Comparison of ENCODE assay signal across 22 mouse cellular contexts in the genomic region with DNA sequence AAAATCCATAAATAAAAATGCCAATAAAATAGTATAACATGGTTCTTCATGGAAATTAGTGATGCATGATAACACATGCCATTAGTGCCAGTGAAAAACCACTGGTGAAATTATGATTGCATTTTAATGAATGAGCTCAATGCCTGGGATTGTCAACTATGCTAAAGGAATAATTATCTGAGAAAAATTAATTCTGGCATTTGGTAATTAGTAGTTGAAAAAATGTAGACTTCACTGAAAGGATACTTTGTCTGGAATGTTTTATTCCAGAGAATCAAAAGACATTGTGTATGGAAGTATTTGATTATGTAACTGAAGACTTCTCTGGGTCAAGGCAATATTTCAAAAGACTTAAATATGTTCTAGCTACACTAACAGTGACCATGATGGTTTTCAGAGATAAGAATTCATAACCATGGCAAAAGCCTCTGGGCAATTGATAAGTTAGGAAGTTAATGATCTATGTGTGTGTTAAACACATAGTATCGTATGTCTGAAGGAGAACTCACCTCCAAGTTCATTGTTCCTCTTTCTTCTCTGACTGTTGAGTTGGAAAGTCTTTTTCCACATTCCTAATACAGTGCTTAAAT.
DNase-seq lines count a peak whose midpoint lies in the region; ATAC-seq lines count a peak whose summit lies in the region.
"Had no signal": no experiment of that assay in that cellular context is flagged by ENCODE, and none has a peak within 500 bp of the region (broad histone marks: within the 10 kb centered on the region; RNA-seq: fewer than 3 reads in every experiment).

No protein-coding gene starts in this region.

- DNase-seq in Muller cell, postnatal 12 days (ENCODE audit: inconsistent ontology term): peak; percentile 94
- DNase-seq in retina, embryonic 14.5 days (ENCODE audit: low spot score): peak; percentile 78
- DNase-seq in retina, postnatal 1 day: peak; percentile 89
- DNase-seq in lung, postnatal 36 days: no peak
- no peak for DNase-seq in hindbrain, embryonic 11.5 days (ENCODE audit: low spot score)
- no peak for DNase-seq in right cerebral cortex, adult 2 months (ENCODE audit: low spot score in 2 of 2)
- DNase-seq: adrenal gland, adult 2 months; adrenal gland, adult 8-10 months; adrenal gland, postnatal 10 days; adrenal gland, postnatal 14 days; adrenal gland, postnatal 25 days; adrenal gland, postnatal 36 days; B cell, adult 2 months; cerebellum, adult 11 months; cerebellum, adult 11-12 months; cerebellum, adult 18-20 months; cerebellum, adult 2 months had no signal

- no peaks in the 10 kb centered on the region for H3K9me3 ChIP-seq in hindbrain, embryonic 11.5 days (ENCODE audit: control insufficient read depth, low read length)
- H3K9me3 ChIP-seq: G1E had no signal

- H3K4me2 ChIP-seq in hindbrain, embryonic 11.5 days (replicated peaks; ENCODE audit: low read depth, low read length): no peak overlapping the region

- no peak overlapping the region for H3K9ac ChIP-seq in hindbrain, embryonic 11.5 days (ENCODE audit: low read depth, low read length)

- H3K4me3 ChIP-seq in hindbrain, embryonic 11.5 days (ENCODE audit: low read depth, low read length): no peak overlapping the region

- no peaks in the 10 kb centered on the region for H3K36me3 ChIP-seq in hindbrain, embryonic 11.5 days (ENCODE audit: control insufficient read depth, insufficient read depth, low read length)
- H3K36me3 ChIP-seq: G1E had no signal

- no peaks in the 10 kb centered on the region for H3K27me3 ChIP-seq in hindbrain, embryonic 11.5 days (ENCODE audit: control insufficient read depth, insufficient read depth, low read length)
- H3K27me3 ChIP-seq: CH12.LX, Patski had no signal

- WGBS in hindbrain, embryonic 11.5 days: 91% methylated on average over 1 of the region's 1 CpGs

- no peaks in the 10 kb centered on the region for H3K4me1 ChIP-seq in hindbrain, embryonic 11.5 days (replicated peaks; ENCODE audit: control insufficient read depth, insufficient read depth, low read length)

- ATAC-seq in hindbrain, embryonic 11.5 days (ENCODE audit: low FRiP score): no peak
- ATAC-seq: activated CD4-positive, CD25-positive, alpha-beta regulatory T cell, adult 4 months; CD4-positive, CD25-positive, alpha-beta regulatory T cell, adult 4 months; Patski had no signal

- H3K27ac ChIP-seq in hindbrain, embryonic 11.5 days (ENCODE audit: low read depth, low read length): no peak overlapping the region

Comparison
In these comparisons a context has a peak if more than half of its experiments do, and no peak if none do; other contexts are left out.
1. DNase-seq: peak in Muller cell, postnatal 12 days (single experiment), retina, embryonic 14.5 days (single experiment) and retina, postnatal 1 day (single experiment); none in lung, postnatal 36 days (single experiment), hindbrain, embryonic 11.5 days (single experiment) and right cerebral cortex, adult 2 months (0 of 2).